13 mouse cellular contexts compared by ENCODE assay signal in genomic region chr6:112950205-112951110, GRCm38 (mm10). TPM values are rescaled to one million over a fixed set of nuclear protein-coding genes. Genes with fewer than 3 reads are reported as not detected.
A peak's percentile ranks its signal among the peaks of the same experiment; 100 is the strongest.
DNase-seq lines count a peak whose midpoint lies in the region; ATAC-seq and TF ChIP-seq lines count a peak whose summit lies in the region.
"Had no signal": no experiment of that assay in that cellular context is flagged by ENCODE, and none has a peak within 500 bp of the region (broad histone marks: within the 10 kb centered on the region; RNA-seq: fewer than 3 reads in every experiment).

No protein-coding gene starts in this region.

- ATAC-seq in kidney, embryonic 16.5 days (ENCODE audit: low FRiP score, low TSS enrichment): 0 out of 2 replicates have a peak, but pooled peaks have one; percentile 8
- ATAC-seq in liver, embryonic 12.5 days: no peak
- ATAC-seq: forebrain, embryonic 15.5 days had no signal

- no peak overlapping the region for H3K9ac ChIP-seq in kidney, embryonic 16.5 days (replicated peaks; ENCODE audit: low read length)
- H3K9ac ChIP-seq in liver, embryonic 12.5 days: no peak overlapping the region
- H3K9ac ChIP-seq: forebrain, embryonic 15.5 days; hindbrain, embryonic 15.5 days had no signal

- DNase-seq in adrenal gland, adult 2 months: peak; percentile 55
- DNase-seq in adrenal gland, adult 8-10 months: no peak
- DNase-seq in kidney, postnatal 10 days: no peak
- DNase-seq in embryo, embryonic 10 days (ENCODE audit: low spot score): no peak
- DNase-seq: heart, adult 11 months; thymus, postnatal 14 days had no signal

- H3K27me3 ChIP-seq in kidney, embryonic 16.5 days (ENCODE audit: insufficient read depth, low read length): no peaks in the 10 kb centered on the region
- H3K27me3 ChIP-seq in E14TG2a.4 (ENCODE audit: insufficient read depth, low read length): peaks cover 2% of the 10 kb centered on the region; the same call in 1 of the 2 replicates
- H3K27me3 ChIP-seq in myocyte (ENCODE audit: control insufficient read depth, insufficient read depth, insufficient read length): no peaks in the 10 kb centered on the region
- 0 out of 2 replicates have a peak, but pooled peaks cover 7% of the 10 kb centered on the region for H3K27me3 ChIP-seq in liver, embryonic 12.5 days (replicated peaks)
- H3K27me3 ChIP-seq: forebrain, embryonic 15.5 days; hindbrain, embryonic 15.5 days had no signal

- TF ChIP-seq POLR2A in myocyte (IDR thresholded peaks at IDR 0.05; ENCODE audit: insufficient read length, low read depth): no peak

- TF ChIP-seq CTCF in E14TG2a.4 (conservative IDR thresholded peaks at IDR 0.05; ENCODE audit: low read length): no peak

- peaks cover 6% of the 10 kb centered on the region for H3K79me2 ChIP-seq in myocyte (ENCODE audit: control insufficient read depth, insufficient read depth)

- H3K4me3 ChIP-seq in kidney, embryonic 16.5 days (ENCODE audit: low read length): no peak overlapping the region
- H3K4me3 ChIP-seq in E14TG2a.4 (replicated peaks; ENCODE audit: low read length): peak overlapping the region; percentile 37; the same call in 1 of the 2 replicates
- no peak overlapping the region for H3K4me3 ChIP-seq in myocyte
- H3K4me3 ChIP-seq in liver, embryonic 12.5 days: no peak overlapping the region
- H3K4me3 ChIP-seq: forebrain, embryonic 15.5 days; hindbrain, embryonic 15.5 days had no signal

- H3K36me3 ChIP-seq in kidney, embryonic 16.5 days (ENCODE audit: insufficient read depth, low read length): no peaks in the 10 kb centered on the region
- no peaks in the 10 kb centered on the region for H3K36me3 ChIP-seq in E14TG2a.4 (ENCODE audit: insufficient read depth, low read length)
- no peaks in the 10 kb centered on the region for H3K36me3 ChIP-seq in myocyte (ENCODE audit: control insufficient read depth, insufficient read depth)
- H3K36me3 ChIP-seq in liver, embryonic 12.5 days: no peaks in the 10 kb centered on the region
- H3K36me3 ChIP-seq: forebrain, embryonic 15.5 days; hindbrain, embryonic 15.5 days had no signal

- H3K4me2 ChIP-seq in kidney, embryonic 16.5 days (replicated peaks; ENCODE audit: low read depth, low read length): no peak overlapping the region
- peak overlapping the region; percentile 14 for H3K4me2 ChIP-seq in myocyte (ENCODE audit: low read depth)
- H3K4me2 ChIP-seq in liver, embryonic 12.5 days: no peak overlapping the region
- H3K4me2 ChIP-seq: forebrain, embryonic 15.5 days; hindbrain, embryonic 15.5 days had no signal

- no peaks in the 10 kb centered on the region for H3K9me3 ChIP-seq in kidney, embryonic 16.5 days (ENCODE audit: low read length)
- H3K9me3 ChIP-seq in E14TG2a.4 (ENCODE audit: low read length): peaks cover 15% of the 10 kb centered on the region
- no peaks in the 10 kb centered on the region for H3K9me3 ChIP-seq in liver, embryonic 12.5 days (replicated peaks)
- H3K9me3 ChIP-seq: forebrain, embryonic 15.5 days; hindbrain, embryonic 15.5 days had no signal

- WGBS in kidney, embryonic 16.5 days: 48% methylated on average over 8 of the region's 8 CpGs
- WGBS in liver, embryonic 12.5 days (ENCODE audit: insufficient replicate concordance): 44% methylated on average over 8 of the region's 8 CpGs

- peak overlapping the region; percentile 81 for H3K27ac ChIP-seq in kidney, embryonic 16.5 days (ENCODE audit: low read length)
- H3K27ac ChIP-seq in liver, embryonic 12.5 days: no peak overlapping the region
- H3K27ac ChIP-seq: forebrain, embryonic 15.5 days; hindbrain, embryonic 15.5 days; macrophage had no signal

- peaks cover 26% of the 10 kb centered on the region for H3K4me1 ChIP-seq in kidney, embryonic 16.5 days (ENCODE audit: insufficient read depth, low read length)
- peaks cover 58% of the 10 kb centered on the region for H3K4me1 ChIP-seq in E14TG2a.4 (replicated peaks; ENCODE audit: low read depth, low read length)
- H3K4me1 ChIP-seq in liver, embryonic 12.5 days: peaks cover 40% of the 10 kb centered on the region

- H3ac ChIP-seq in myocyte (ENCODE audit: control insufficient read depth, insufficient read length): no peak overlapping the region

TF ChIP-seq in myocyte, 11 proteins besides CTCF, POLR2A, EP300 and RAD21:
- TF ChIP-seq E2F4 (IDR thresholded peaks at IDR 0.05; ENCODE audit: insufficient read depth): no peak
- TF ChIP-seq MYOG (IDR thresholded peaks at IDR 0.05; ENCODE audit: control insufficient read depth in 1 of 3, insufficient read depth in 1 of 3, insufficient read length in 2 of 3, low read depth in 2 of 3): no peak
- no peak for TF ChIP-seq REST (IDR thresholded peaks at IDR 0.05; ENCODE audit: insufficient read depth, insufficient read length)
- no peak for TF ChIP-seq TCF3 (IDR thresholded peaks at IDR 0.05; ENCODE audit: insufficient read length, low read depth)
- TF ChIP-seq POLR2AphosphoS2 (IDR thresholded peaks at IDR 0.05; ENCODE audit: insufficient read length, low read depth): no peak
- TF ChIP-seq CEBPB (IDR thresholded peaks at IDR 0.05; ENCODE audit: insufficient read depth, poor library complexity, severe bottlenecking): no peak
- TF ChIP-seq MAX (IDR thresholded peaks at IDR 0.05; ENCODE audit: low read depth): no peak
- no peak for TF ChIP-seq TCF12 (IDR thresholded peaks at IDR 0.05; ENCODE audit: insufficient read depth, poor library complexity, severe bottlenecking)
- TF ChIP-seq SRF (IDR thresholded peaks at IDR 0.05; ENCODE audit: control insufficient read depth, insufficient read length, low read depth): no peak

RNA-seq across cellular contexts. Expression of gene Srgap3, which starts 3.4 kb away (rescaled TPM):
- 10 to 100 TPM; 14.3 to 21.2 TPM for total RNA-seq in adrenal gland, adult 2 months (2021)
- 3.2 and 3.7 TPM in 2 replicates for polyA plus RNA-seq in adrenal gland, adult 2 months (2012; rRNA removed)
- total RNA-seq in adrenal gland, adult 8-10 months (2022): 10 to 100 TPM; 15.5 to 30.7 (median 22.3) TPM
- polyA plus RNA-seq in kidney, embryonic 16.5 days (2015; fragmentation: Nextera tagmentation; extraction: Ambion mirVana): 3.9 and 5.8 TPM in 2 replicates
- polyA plus RNA-seq in myocyte (2012; fragmentation: generic; extraction: Trizol): 6.9 TPM
- 0.85 and 1.3 TPM in 2 replicates for polyA plus RNA-seq in liver, embryonic 12.5 days (2016; fragmentation: Nextera tagmentation; extraction: Ambion mirVana)
